Mouse (Mus musculus) kidney, adult 2 months (tissue): ENCODE measurements at regions not wholly inside any gene's neighbourhood (a gene's known extent, or its start where the extent isn't known, plus 50 kb on each side); places are given as distances from the start of the nearest gene placed in this dataset.

Experiments
- DNase-seq: peaks from one replicate; pipeline ENCODE4 v3.0.0; 2021
- H3K27ac ChIP-seq: fragments of 200-500 bp; 2 replicates; pipeline ENCODE4 v1.5.1; 2012; ENCODE audit warnings: low read depth, low read length, control low read depth, inconsistent platforms; ENCODE audit not compliant: insufficient read depth
- H3K27me3 ChIP-seq: fragments of 200-500 bp; replicated peaks from 2 replicates; pipeline ENCODE4 v1.6.1; 2012; ENCODE audit warnings: mild to moderate bottlenecking, moderate library complexity, low read length, inconsistent platforms; ENCODE audit not compliant: control insufficient read depth, insufficient read depth
- H3K36me3 ChIP-seq: fragments of 200-500 bp; 2 replicates; pipeline ENCODE4 v1.6.1; 2012; ENCODE audit warnings: mild to moderate bottlenecking, moderate library complexity, low read length, inconsistent platforms; ENCODE audit not compliant: control insufficient read depth, insufficient read depth
- H3K4me1 ChIP-seq: fragments of 200-500 bp; 2 replicates; pipeline ENCODE4 v1.6.1; 2011; ENCODE audit warnings: low read length; ENCODE audit not compliant: control insufficient read depth, insufficient read depth
- H3K4me3 ChIP-seq: fragments of 200-500 bp; 2 replicates; pipeline ENCODE4 v1.5.1; 2011; ENCODE audit warnings: mild to moderate bottlenecking, low read depth, low read length, control low read depth; ENCODE audit not compliant: insufficient read depth
- CTCF ChIP-seq: fragments of 200-500 bp; conservative IDR thresholded peaks from 2 replicates; pipeline ENCODE4 v1.5.1; 2011; ENCODE audit warnings: low read depth, mild to moderate bottlenecking, control low read depth, low read length, moderate library complexity, mixed read lengths; ENCODE audit not compliant: insufficient read depth, insufficient read length
- POLR2A ChIP-seq: fragments of 200-500 bp; IDR thresholded peaks from one replicate; pipeline ENCODE4 v1.6.1; 2011; ENCODE audit warnings: low read depth, low read length, control low read depth
- WGBS: fragments of 180-500 bp; shearing (Covaris S2); methylation state at CpG from one replicate; pipeline ENCODE4 v1.1.7; 2018; 5-methylcytosine and 5-hydroxymethylcytosine counted together

DNA sequence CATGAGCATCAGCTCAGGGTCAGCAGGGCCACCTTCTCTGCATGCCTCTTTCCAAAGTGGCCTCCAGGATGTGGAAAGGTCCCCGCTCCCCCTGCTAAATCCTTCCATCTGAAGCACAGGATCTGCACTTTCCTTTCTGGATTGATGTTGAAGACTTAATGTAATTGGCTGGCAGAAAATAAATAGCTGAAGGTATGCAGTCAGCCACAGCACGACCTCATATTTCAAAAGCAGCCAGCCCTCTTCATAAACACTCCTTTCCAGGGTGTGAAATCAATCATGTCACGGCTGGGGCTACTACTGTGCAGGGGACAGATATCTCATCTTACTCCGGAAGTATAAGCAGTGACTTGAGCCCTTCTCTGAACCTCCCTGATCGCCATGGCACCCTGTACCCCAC is 132.9 kb upstream of the Tsc22d1 start:
- TF ChIP-seq POLR2A (no peak), CTCF (no peak)
- Histone ChIP-seq H3K27ac (no peak overlapping the region), H3K36me3 (no peaks in the 10 kb centered on the region), H3K4me3 (no peak overlapping the region), H3K4me1 (no peaks in the 10 kb centered on the region), H3K27me3 (no peaks in the 10 kb centered on the region)
- whole genome bisulfite sequencing, result 43% methylated on average over 5 of the region's 5 CpGs
- DNase-seq, result no peak

DNA sequence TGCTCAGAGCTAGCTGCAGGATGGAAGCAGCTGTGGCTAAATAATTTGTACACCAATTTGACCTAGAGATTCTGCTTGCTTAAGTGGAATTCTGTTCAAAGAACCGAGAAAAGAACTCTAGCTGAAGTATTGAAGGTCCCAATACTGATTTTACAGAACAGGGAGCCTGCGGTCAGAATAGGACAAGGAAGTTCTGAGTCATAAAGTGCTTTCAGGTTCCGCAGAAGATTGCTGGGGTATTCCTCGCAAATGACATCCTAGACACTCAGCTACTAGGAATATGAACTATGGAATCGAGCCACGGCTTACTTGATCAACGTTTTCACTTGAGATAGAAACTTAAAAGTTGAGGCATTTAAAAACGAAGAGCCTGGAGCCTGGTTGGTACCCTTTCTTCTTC is 127.0 kb upstream of the Tsc22d1 start:
- H3K4me3 ChIP-seq, result no peak overlapping the region
- WGBS, result 90% methylated on average over 8 of the region's 8 CpGs
- no peak for TF ChIP-seq CTCF
- TF ChIP-seq POLR2A, result no peak
- H3K4me1 ChIP-seq, result no peaks in the 10 kb centered on the region
- H3K36me3 ChIP-seq, result no peaks in the 10 kb centered on the region
- H3K27ac ChIP-seq, result no peak overlapping the region
- DNase-seq, result no peak
- no peaks in the 10 kb centered on the region for H3K27me3 ChIP-seq

DNA sequence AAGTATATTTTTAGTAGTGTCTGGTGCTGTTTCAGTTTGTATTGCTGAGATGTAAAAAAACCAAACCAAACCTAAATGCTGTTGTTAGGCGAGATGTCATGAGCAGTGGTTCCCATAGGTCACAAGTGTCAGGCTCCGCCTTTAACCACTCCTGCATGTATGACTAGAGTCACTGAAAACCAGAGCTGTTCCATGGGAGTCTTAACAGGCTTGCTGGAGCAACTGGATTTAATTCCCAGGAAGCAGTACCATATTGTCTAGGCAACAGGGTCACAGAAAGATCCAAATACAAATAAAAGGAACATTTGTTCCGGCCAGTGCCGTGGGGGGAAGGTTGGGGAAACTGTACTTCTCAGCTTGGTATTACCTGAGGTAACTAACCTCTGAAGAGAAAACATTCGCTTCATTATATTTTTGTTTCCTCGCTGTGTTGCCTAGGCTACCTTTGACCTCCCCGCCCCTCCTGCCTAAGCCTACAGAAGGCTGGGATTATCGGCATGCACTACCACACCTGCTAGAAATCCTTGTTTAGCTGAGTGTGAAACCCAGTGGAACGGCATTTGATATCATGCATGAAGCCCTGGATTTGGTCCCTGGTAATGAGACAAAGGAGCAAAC is 124.3 kb upstream of the Tsc22d1 start:
- Histone ChIP-seq H3K4me1 (no peaks in the 10 kb centered on the region), H3K4me3 (no peak overlapping the region), H3K36me3 (no peaks in the 10 kb centered on the region), H3K27ac (no peak overlapping the region), H3K27me3 (no peaks in the 10 kb centered on the region)
- TF ChIP-seq CTCF (no peak), POLR2A (no peak)
- WGBS, result 56% methylated on average over 9 of the region's 9 CpGs
- no peak for DNase-seq

DNA sequence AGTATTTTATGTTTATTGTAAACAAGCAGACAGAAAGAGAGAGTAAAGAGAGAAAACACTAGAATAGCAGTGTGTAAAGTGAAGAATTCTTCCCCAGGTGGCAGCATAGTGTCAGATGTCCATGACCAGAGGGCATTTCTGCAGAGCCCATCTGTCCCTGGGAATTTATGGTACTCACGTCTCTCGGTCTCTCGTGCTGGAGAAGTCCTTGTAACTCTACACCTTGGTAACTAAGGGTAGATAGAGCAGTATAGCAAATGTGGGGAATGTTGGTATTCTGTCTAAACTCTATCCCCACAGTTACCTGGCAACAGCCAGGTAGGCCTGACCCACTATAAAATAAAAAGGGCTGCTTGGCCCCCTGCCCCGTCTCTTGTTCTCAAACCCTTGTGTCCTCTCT is 122.5 kb upstream of the Tsc22d1 start:
- TF ChIP-seq CTCF (no peak), POLR2A (no peak)
- DNase-seq, result no peak

DNA sequence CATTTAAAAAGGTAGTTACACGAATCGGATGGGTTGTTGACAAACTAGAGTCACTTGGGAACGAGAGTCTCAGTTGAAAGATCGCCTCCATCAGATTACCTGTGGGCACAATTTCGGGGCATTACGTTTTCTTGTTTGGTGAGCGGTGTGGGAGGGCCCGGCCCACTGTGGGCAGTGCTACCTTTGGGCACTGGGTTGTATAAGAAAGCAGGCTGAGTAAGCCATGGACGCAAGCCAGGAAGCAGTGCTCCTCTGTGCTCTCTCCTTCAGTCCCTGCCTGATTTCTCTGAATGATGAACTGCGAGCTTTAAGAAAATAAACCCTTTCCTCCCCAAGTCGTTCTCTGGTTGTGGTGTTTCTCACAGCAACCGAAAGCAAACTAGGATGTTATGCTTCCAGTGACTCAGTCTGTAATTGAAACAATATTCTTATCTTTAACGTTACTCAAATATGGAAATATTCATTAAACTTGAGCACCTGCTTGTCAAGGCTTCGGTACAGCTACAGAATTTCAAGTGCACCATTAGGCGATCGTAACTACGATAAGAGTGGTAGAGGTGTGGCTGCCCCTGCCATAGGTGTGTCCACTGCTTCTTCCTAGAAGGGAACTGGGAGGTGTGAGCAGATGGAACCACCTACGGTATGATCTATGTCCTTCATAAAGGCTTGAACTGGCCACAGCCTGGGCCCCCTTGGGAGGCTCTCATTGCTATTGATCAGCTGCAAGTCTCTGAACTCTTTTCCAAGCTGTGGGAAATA is 119.2 kb upstream of the Tsc22d1 start:
- Histone ChIP-seq H3K36me3 (no peaks in the 10 kb centered on the region), H3K27ac (no peak overlapping the region), H3K4me3 (no peak overlapping the region), H3K4me1 (no peaks in the 10 kb centered on the region), H3K27me3 (no peaks in the 10 kb centered on the region)
- 71% methylated on average over 18 of the region's 18 CpGs for WGBS
- DNase-seq, result no peak
- TF ChIP-seq POLR2A, result no peak
- no peak for TF ChIP-seq CTCF

More for the DNA sequence above, 122.5 kb upstream of the Tsc22d1 start:
- Histone ChIP-seq H3K27ac (no peak overlapping the region), H3K27me3 (no peaks in the 10 kb centered on the region), H3K4me3 (no peak overlapping the region), H3K36me3 (no peaks in the 10 kb centered on the region), H3K4me1 (no peaks in the 10 kb centered on the region)
- WGBS, result 41% methylated on average over 4 of the region's 4 CpGs

DNA sequence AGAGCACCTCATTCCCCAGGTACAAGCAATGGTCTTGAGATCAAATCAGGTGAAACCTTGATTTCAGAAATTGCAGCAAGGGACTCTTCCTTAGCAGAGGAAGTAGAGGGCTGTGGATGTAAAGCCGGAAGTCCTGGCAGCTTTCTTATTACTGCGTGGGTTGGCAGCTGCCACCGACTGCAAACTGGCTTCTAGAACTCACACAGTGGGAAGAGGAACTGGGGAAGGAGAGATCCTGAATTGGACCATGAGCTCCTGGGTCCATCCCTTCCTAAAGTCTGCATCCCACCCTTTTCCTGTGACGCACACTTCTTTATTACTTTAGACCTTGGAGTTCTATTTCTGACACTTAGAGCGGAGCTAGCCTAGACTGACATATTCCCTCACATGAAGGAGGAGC is 116.9 kb upstream of the Tsc22d1 start:
- DNase-seq, result no peak
- 90% methylated on average over 5 of the region's 5 CpGs for WGBS
- no peak overlapping the region for H3K4me3 ChIP-seq

DNA sequence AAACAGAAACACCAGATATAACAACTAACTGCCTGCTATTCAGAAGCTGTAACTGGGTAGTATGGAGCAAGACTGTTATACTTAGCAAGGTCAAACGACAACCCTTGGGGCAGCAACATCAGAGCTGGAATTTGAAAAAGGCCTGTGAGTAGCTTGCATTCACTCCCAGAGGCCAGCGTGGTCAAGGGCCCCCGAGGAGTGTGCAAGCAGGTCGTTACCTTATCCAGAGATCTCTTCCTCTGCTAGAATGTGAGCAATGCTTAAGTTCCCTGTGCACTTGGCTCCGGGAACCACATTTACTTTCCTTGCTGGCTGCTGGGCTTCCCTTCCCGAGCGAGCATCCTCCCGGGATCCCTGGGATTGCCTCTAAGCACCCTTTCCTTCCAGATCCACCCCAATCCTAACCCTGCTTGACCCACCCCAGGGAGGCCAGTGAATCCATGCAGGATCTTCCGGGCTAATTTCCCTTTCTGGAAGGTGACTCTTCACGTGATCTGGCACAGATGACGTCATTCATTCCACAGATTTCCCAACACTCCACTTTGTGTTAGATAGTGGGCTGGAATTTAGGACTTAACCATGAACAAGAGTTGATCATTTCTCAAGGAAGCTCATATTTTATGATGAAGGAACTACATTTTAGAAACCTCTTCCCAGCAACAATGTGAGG is 112.3 kb upstream of the Tsc22d1 start:
- Histone ChIP-seq H3K4me3 (no peak overlapping the region), H3K36me3 (no peaks in the 10 kb centered on the region), H3K27ac (no peak overlapping the region), H3K27me3 (no peaks in the 10 kb centered on the region), H3K4me1 (no peaks in the 10 kb centered on the region)
- no peak for TF ChIP-seq CTCF
- no peak for TF ChIP-seq POLR2A
- no peak for DNase-seq
- WGBS, result 60% methylated on average over 11 of the region's 11 CpGs

More for the DNA sequence above, 116.9 kb upstream of the Tsc22d1 start:
- Histone ChIP-seq H3K27me3 (no peaks in the 10 kb centered on the region), H3K27ac (no peak overlapping the region), H3K36me3 (no peaks in the 10 kb centered on the region), H3K4me1 (no peaks in the 10 kb centered on the region)
- TF ChIP-seq POLR2A (no peak), CTCF (no peak)
